Mouse (Mus musculus): Measurements from ENCODE around the gene Tusc2. TPM values are rescaled to one million over a fixed set of nuclear protein-coding genes. Genes with fewer than 3 reads are reported as not detected.
"Not testable (repeated sequence)": the region's sequence is repeated elsewhere in the genome, so short reads cannot be mapped to it uniquely, and the experiment has no call there.

Tusc2 gene
- polyA plus RNA-seq, 1 experiment from 2014 or later = 49.6 TPM

DNA sequence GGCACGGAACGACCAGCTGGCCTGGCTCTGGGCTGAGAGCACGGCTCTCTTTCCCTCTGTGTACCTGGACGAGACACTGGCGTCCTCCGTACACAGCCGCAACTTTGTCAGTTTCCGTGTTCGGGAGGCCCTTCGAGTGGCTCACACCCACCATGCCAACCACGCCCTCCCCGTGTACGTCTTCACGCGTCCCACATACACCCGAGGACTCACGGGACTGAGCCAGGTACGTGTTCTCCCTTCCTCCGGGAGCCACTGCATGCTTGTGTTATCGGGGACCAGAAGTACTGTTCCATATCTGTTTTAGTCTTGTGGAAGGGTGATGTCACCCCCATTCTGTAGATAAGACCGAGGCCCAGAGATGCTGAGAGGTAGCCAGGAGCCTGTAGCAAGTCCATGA is 7.8 kb downstream of the Tusc2 start:
- H3K4me2 ChIP-seq (ENCODE audit: low read depth, low read length) = peak overlapping the region; percentile 74
- peak overlapping the region; percentile 78 for H3K4me3 ChIP-seq (ENCODE audit: low read length)
- no peaks in the 10 kb centered on the region for H3K27me3 ChIP-seq (replicated peaks; ENCODE audit: control insufficient read depth, insufficient read depth, low read length)
- peak overlapping the region; percentile 53 for H3K27ac ChIP-seq (ENCODE audit: low read length)
- peaks cover 46% of the 10 kb centered on the region for H3K4me1 ChIP-seq (ENCODE audit: control insufficient read depth, insufficient read depth, low read length)
- ATAC-seq = no peak
- H3K9me3 ChIP-seq (ENCODE audit: control insufficient read depth, low read length) = no peaks in the 10 kb centered on the region
- peaks cover 3% of the 10 kb centered on the region; the same call in 1 of the 2 replicates for H3K36me3 ChIP-seq (ENCODE audit: control insufficient read depth, insufficient read depth, low read length)
- 65% methylated on average over 21 of the region's 21 CpGs for WGBS
- peak overlapping the region; percentile 85 for H3K9ac ChIP-seq (ENCODE audit: low read depth, low read length)

DNA sequence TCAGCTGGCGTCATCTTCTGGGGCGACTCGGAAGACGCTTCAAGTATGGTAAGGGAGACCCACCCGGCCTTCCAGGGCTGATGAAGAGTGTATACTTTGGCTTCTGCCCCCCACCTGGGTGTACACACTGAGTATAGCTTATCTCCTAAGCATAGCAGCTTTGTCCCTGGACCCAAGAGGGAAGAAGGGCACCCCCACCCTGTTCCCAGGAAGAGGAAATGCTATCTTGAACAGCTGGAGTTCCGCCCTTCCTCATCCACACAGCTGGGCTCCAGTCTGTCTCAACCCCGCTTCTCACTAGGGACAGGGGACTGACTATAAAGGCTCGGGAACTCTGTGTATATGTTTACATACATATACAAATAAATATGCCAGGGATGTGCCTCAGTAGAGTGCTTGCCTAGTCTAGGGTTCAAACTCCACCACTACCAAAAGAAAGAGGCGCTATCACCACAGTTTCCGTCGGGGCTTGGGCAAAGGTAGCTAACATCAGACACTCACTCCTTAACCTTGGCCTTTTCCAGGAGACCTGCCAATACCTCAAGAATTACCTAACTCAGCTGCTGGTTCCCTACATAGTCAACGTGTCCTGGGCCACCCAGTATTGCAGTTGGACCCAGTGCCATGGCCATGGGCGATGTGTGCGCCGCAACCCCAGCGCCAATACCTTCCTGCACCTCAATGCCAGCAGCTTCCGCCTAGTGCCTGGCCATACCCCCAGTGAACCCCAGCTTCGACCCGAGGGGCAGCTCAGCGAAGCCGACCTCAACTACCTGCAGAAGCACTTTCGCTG is 8.7 kb downstream of the Tusc2 start:
- Histone ChIP-seq H3K9me3 (ENCODE audit: control insufficient read depth, low read length) (no peaks in the 10 kb centered on the region), H3K9ac (ENCODE audit: low read depth, low read length) (no peak overlapping the region), H3K27me3 (replicated peaks; ENCODE audit: control insufficient read depth, insufficient read depth, low read length) (no peaks in the 10 kb centered on the region), H3K27ac (ENCODE audit: low read length) (peak overlapping the region; percentile 52; the same call in 1 of the 2 replicates), H3K4me3 (ENCODE audit: low read length) (peak overlapping the region; percentile 78; the same call in 1 of the 2 replicates), H3K4me2 (ENCODE audit: low read depth, low read length) (peak overlapping the region; percentile 74), H3K4me1 (ENCODE audit: control insufficient read depth, insufficient read depth, low read length) (peaks cover 47% of the 10 kb centered on the region), H3K36me3 (ENCODE audit: control insufficient read depth, insufficient read depth, low read length) (peaks cover 3% of the 10 kb centered on the region; the same call in 1 of the 2 replicates)
- no peak for ATAC-seq
- WGBS = 79% methylated on average over 22 of the region's 22 CpGs

- Histone ChIP-seq H3K27ac (ENCODE audit: low read length) (no peak overlapping the region), H3K9me3 (ENCODE audit: control insufficient read depth, low read length) (no peaks in the 10 kb centered on the region), H3K4me3 (ENCODE audit: low read length) (no peak overlapping the region), H3K36me3 (ENCODE audit: control insufficient read depth, insufficient read depth, low read length) (peaks cover 3% of the 10 kb centered on the region; the same call in 1 of the 2 replicates), H3K4me2 (ENCODE audit: low read depth, low read length) (no peak overlapping the region), H3K4me1 (ENCODE audit: control insufficient read depth, insufficient read depth, low read length) (peaks cover 45% of the 10 kb centered on the region), H3K9ac (ENCODE audit: low read depth, low read length) (no peak overlapping the region), H3K27me3 (replicated peaks; ENCODE audit: control insufficient read depth, insufficient read depth, low read length) (no peaks in the 10 kb centered on the region)
- ATAC-seq = no peak
- 89% methylated on average over 2 of the region's 2 CpGs for WGBS
These were observed 9.2 kb downstream of the Tusc2 start for GRCm38 (mm10) chr9:107572327-107572662.

DNA sequence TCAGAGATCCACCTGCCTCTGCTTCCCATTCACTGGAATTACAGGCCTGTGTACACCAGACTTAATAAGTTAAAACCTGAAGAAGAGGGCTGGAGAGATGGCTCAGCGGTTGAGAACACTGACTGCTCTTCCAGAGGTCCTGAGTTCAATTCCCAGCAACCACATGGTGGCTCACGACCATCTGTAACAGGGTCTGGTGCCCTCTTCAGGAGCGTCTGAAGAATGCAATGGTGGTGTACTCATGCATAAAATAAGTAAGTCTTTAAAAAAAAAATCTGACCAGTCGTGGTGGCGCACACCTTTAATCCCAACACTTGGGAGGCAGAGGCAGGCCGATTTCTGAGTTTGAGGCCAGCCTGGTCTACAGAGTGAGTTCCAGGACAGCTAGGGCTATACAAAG is 10.7 kb downstream of the Tusc2 start:
- H3K36me3 ChIP-seq (ENCODE audit: control insufficient read depth, insufficient read depth, low read length); H3K4me2 ChIP-seq (ENCODE audit: low read depth, low read length); ATAC-seq; H3K9ac ChIP-seq (ENCODE audit: low read depth, low read length); H3K9me3 ChIP-seq (ENCODE audit: control insufficient read depth, low read length); H3K4me3 ChIP-seq (ENCODE audit: low read length); H3K27me3 ChIP-seq (replicated peaks; ENCODE audit: control insufficient read depth, insufficient read depth, low read length); H3K27ac ChIP-seq (ENCODE audit: low read length): not testable (repeated sequence)
- peaks cover 40% of the 10 kb centered on the region for H3K4me1 ChIP-seq (ENCODE audit: control insufficient read depth, insufficient read depth, low read length)
- 81% methylated on average over 6 of the region's 6 CpGs for WGBS

GRCm38 (mm10) chr9:107575579-107576356 is 12.7 kb downstream of the Tusc2 start:
- peaks cover 3% of the 10 kb centered on the region; the same call in 1 of the 2 replicates for H3K36me3 ChIP-seq (ENCODE audit: control insufficient read depth, insufficient read depth, low read length)
- H3K4me3 ChIP-seq (ENCODE audit: low read length) = no peak overlapping the region
- no peaks in the 10 kb centered on the region for H3K9me3 ChIP-seq (ENCODE audit: control insufficient read depth, low read length)
- peak; percentile 71 for ATAC-seq
- H3K4me1 ChIP-seq (ENCODE audit: control insufficient read depth, insufficient read depth, low read length) = peaks cover 38% of the 10 kb centered on the region
- peak overlapping the region; percentile 6; the same call in 1 of the 2 replicates for H3K4me2 ChIP-seq (ENCODE audit: low read depth, low read length)
- 59% methylated on average over 14 of the region's 14 CpGs for WGBS
- peak overlapping the region; percentile 74 for H3K27ac ChIP-seq (ENCODE audit: low read length)
- H3K27me3 ChIP-seq (replicated peaks; ENCODE audit: control insufficient read depth, insufficient read depth, low read length) = no peaks in the 10 kb centered on the region
- H3K9ac ChIP-seq (ENCODE audit: low read depth, low read length) = peak overlapping the region; percentile 64; the same call in 1 of the 2 replicates

DNA sequence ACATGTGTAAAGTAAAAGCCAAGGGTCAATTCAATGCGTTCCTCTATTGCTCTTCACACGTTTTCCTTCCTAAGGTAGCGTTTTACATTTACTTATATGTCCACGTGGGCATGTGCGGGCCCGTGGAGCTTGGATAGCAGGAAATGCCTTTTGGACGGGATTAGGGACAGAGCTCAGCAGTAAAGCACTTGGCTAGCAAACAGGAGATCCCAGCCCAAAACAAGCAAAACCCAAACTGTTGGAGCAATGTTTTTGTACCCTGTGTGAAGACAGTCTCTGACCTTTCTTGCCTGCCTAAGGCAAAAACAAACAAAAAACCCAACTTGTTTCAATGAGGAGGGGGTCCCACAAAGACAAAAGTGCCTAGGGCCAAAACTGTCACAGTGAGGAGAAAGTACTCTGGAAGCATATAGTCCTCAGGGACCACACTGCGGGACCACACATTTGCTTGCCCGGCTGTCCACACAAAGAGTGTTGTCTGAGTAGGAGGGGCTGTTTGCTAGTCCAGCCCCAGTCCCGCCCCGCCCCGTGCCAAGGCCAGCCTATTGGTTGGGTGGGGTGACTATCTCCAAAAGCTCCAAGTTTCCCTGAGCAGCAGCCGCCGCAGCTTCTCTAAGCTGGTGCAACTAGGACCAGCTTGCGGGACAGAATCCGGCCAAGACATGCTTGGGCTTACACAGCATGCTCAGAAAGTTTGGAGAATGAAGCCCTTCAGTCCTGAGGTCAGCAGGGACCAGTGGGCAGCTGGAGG is 13.5 kb downstream of the Tusc2 start, which contains the start of gene Hyal1:
Hyal1 (plus strand) TSS at position 571 of the 751 bp plus-strand sequence.
- WGBS = 18% methylated on average over 16 of the region's 16 CpGs
- H3K36me3 ChIP-seq (ENCODE audit: control insufficient read depth, insufficient read depth, low read length) = peaks cover 3% of the 10 kb centered on the region; the same call in 1 of the 2 replicates
- peak within 1 kb of the TSS; percentile 64 for H3K9ac ChIP-seq (ENCODE audit: low read depth, low read length)
- H3K4me3 ChIP-seq (ENCODE audit: low read length) = peak within 1 kb of the TSS; percentile 43
- peak within 1 kb of the TSS; percentile 74 for H3K27ac ChIP-seq (ENCODE audit: low read length)
- peak; percentile 70 for ATAC-seq
- H3K4me2 ChIP-seq (ENCODE audit: low read depth, low read length) = peak within 1 kb of the TSS; percentile 64
- H3K9me3 ChIP-seq (ENCODE audit: control insufficient read depth, low read length) = no peaks in the 10 kb centered on the region
- H3K27me3 ChIP-seq (replicated peaks; ENCODE audit: control insufficient read depth, insufficient read depth, low read length) = no peaks in the 10 kb centered on the region
- peaks cover 35% of the 10 kb centered on the region for H3K4me1 ChIP-seq (ENCODE audit: control insufficient read depth, insufficient read depth, low read length)

DNA sequence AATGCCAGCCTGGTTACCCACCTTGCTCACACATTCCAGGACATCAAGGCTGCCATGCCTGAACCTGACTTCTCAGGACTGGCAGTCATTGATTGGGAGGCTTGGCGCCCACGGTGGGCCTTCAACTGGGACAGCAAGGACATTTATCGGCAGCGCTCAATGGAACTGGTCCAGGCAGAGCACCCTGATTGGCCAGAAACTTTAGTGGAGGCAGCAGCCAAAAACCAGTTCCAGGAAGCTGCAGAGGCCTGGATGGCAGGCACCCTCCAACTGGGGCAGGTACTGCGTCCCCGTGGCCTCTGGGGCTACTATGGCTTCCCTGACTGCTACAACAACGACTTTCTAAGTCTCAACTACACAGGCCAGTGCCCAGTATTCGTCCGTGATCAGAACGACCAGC is 14.8 kb downstream of the Tusc2 start:
- no peak overlapping the region for H3K4me2 ChIP-seq (ENCODE audit: low read depth, low read length)
- no peak overlapping the region for H3K9ac ChIP-seq (ENCODE audit: low read depth, low read length)
- 90% methylated on average over 10 of the region's 10 CpGs for WGBS
- no peak for ATAC-seq
- H3K27ac ChIP-seq (ENCODE audit: low read length) = no peak overlapping the region
- H3K4me3 ChIP-seq (ENCODE audit: low read length) = no peak overlapping the region
- H3K9me3 ChIP-seq (ENCODE audit: control insufficient read depth, low read length) = no peaks in the 10 kb centered on the region
- H3K27me3 ChIP-seq (replicated peaks; ENCODE audit: control insufficient read depth, insufficient read depth, low read length) = no peaks in the 10 kb centered on the region
- H3K36me3 ChIP-seq (ENCODE audit: control insufficient read depth, insufficient read depth, low read length) = no peaks in the 10 kb centered on the region; the same call in 1 of the 2 replicates
- H3K4me1 ChIP-seq (ENCODE audit: control insufficient read depth, insufficient read depth, low read length) = peaks cover 34% of the 10 kb centered on the region

GRCm38 (mm10) chr9:107578587-107578986 is 15.5 kb downstream of the Tusc2 start, which contains the start of gene Naa80:
TSS of gene Naa80 (plus strand) at chr9:107578887.
- no peak within 1 kb of the TSS for H3K9ac ChIP-seq (ENCODE audit: low read depth, low read length)
- peak within 1 kb of the TSS; percentile 42; the same call in 1 of the 2 replicates for H3K27ac ChIP-seq (ENCODE audit: low read length)
- ATAC-seq = no peak
- peaks cover 34% of the 10 kb centered on the region for H3K4me1 ChIP-seq (ENCODE audit: control insufficient read depth, insufficient read depth, low read length)
- no peaks in the 10 kb centered on the region; the same call in 1 of the 2 replicates for H3K36me3 ChIP-seq (ENCODE audit: control insufficient read depth, insufficient read depth, low read length)
- no peaks in the 10 kb centered on the region for H3K9me3 ChIP-seq (ENCODE audit: control insufficient read depth, low read length)
- no peaks in the 10 kb centered on the region for H3K27me3 ChIP-seq (replicated peaks; ENCODE audit: control insufficient read depth, insufficient read depth, low read length)
- H3K4me3 ChIP-seq (ENCODE audit: low read length) = no peak within 1 kb of the TSS
- 73% methylated on average over 3 of the region's 3 CpGs for WGBS
- no peak within 1 kb of the TSS for H3K4me2 ChIP-seq (ENCODE audit: low read depth, low read length)

All from intestine, embryonic 16.5 days (tissue).